Mouse (Mus musculus) heart, adult 2 months (tissue): ENCODE measurements around the gene Tsc22d4. TPM values are rescaled to one million over a fixed set of nuclear protein-coding genes. Genes with fewer than 3 reads are reported as not detected.
A peak's percentile ranks its signal among the peaks of the same experiment; 100 is the strongest.

Experiments used
- DNase-seq, 2 experiments: peaks; one replicate each; pipeline ENCODE4 v3.0.0; 2021
- H3K27ac ChIP-seq: fragments of 200-600 bp; 2 replicates; pipeline ENCODE4 v1.8.1; 2022
- H3K27me3 ChIP-seq: fragments of 200-500 bp; 2 replicates; pipeline ENCODE4 v1.6.1; 2012; ENCODE audit warnings: mild to moderate bottlenecking, low read length, inconsistent platforms, mixed read lengths; ENCODE audit not compliant: control insufficient read depth, insufficient read depth
- H3K36me3 ChIP-seq: fragments of 200-500 bp; 2 replicates; pipeline ENCODE4 v1.6.1; 2012; ENCODE audit warnings: low read length, inconsistent platforms; ENCODE audit not compliant: control insufficient read depth, insufficient read depth
- H3K4me1 ChIP-seq: fragments of 200-500 bp; 2 replicates; pipeline ENCODE4 v1.6.1; 2011; ENCODE audit warnings: low read length; ENCODE audit not compliant: control insufficient read depth, insufficient read depth
- H3K4me3 ChIP-seq: fragments of 200-600 bp; 2 replicates; pipeline ENCODE4 v1.8.1; 2022
- H3K79me2 ChIP-seq: fragments of 200-500 bp; replicated peaks from 2 replicates; pipeline ENCODE4 v1.6.1; 2012; ENCODE audit warnings: mild to moderate bottlenecking, inconsistent platforms, low read length, moderate library complexity, mixed read lengths; ENCODE audit not compliant: control insufficient read depth, insufficient read depth
- H3K9ac ChIP-seq: fragments of 200-500 bp; 2 replicates; pipeline ENCODE4 v1.6.1; 2012; ENCODE audit warnings: low read depth, mild to moderate bottlenecking, control low read depth, inconsistent platforms, low read length, mixed read lengths
- CTCF ChIP-seq: fragments of 200-600 bp; IDR thresholded peaks from 2 replicates; pipeline ENCODE4 v1.8.1; 2022; ENCODE audit warnings: antibody characterized with exemption, mild to moderate bottlenecking, moderate library complexity
- EP300 ChIP-seq: fragments of 200-500 bp; IDR thresholded peaks from 2 replicates; pipeline ENCODE4 v1.6.1; 2011; ENCODE audit warnings: low read depth, low read length, control low read depth; ENCODE audit not compliant: insufficient read depth
- POLR2A ChIP-seq: fragments of 200-500 bp; IDR thresholded peaks from 2 replicates; pipeline ENCODE4 v1.6.1; 2011; ENCODE audit warnings: mild to moderate bottlenecking, low read depth, low read length, control low read depth; ENCODE audit not compliant: insufficient read depth
- WGBS: fragments of 180-500 bp; shearing (Covaris S2); methylation state at CpG from one replicate; pipeline ENCODE4 v1.1.7; 2018; 5-methylcytosine and 5-hydroxymethylcytosine counted together
- intact Hi-C: fragments of 180-260 bp; cut with DNase I; formaldehyde crosslinking; loops from one replicate; pipeline ENCODE4 v1.15.1; 2025
- polyA plus RNA-seq: library from polyadenylated mRNA; depleted of rRNA; stranded (reverse); fragments of >200 nt; gene quantifications from 2 replicates; pipeline ENCODE4 v1.2.3, GENCODE M21; 2012
- total RNA-seq, 2 experiments: library from RNA; stranded (reverse); gene quantifications; 2 replicates each; pipeline ENCODE4 v1.2.3; 2021

Tsc22d4 gene
- total and polyA plus RNA-seq, 3 experiments = 251 to 258 (median 254) TPM

- H3K4me1 ChIP-seq = peaks cover 4% of the 10 kb centered on the region
- WGBS = 79% methylated on average over 5 of the region's 5 CpGs
These were observed 21.7 kb upstream of the Tsc22d4 start for GRCm38 (mm10) chr5:137723840-137724239.

GRCm38 (mm10) chr5:137726767-137727166 lies 18.8 kb upstream of the Tsc22d4 start:
- intact Hi-C loops = no loop called here

More at GRCm38 (mm10) chr5:137723840-137724239, 21.7 kb upstream of the Tsc22d4 start:
- intact Hi-C loops = no loop called here
- no peak for DNase-seq
- Histone ChIP-seq H3K79me2 (no peaks in the 10 kb centered on the region), H3K36me3 (no peaks in the 10 kb centered on the region; the same call in 1 of the 2 replicates), H3K27ac (no peak overlapping the region), H3K9ac (no peak overlapping the region), H3K4me3 (no peak overlapping the region), H3K27me3 (no peaks in the 10 kb centered on the region; the same call in 1 of the 2 replicates)
- TF ChIP-seq CTCF (no peak), POLR2A (no peak), EP300 (no peak)

DNA sequence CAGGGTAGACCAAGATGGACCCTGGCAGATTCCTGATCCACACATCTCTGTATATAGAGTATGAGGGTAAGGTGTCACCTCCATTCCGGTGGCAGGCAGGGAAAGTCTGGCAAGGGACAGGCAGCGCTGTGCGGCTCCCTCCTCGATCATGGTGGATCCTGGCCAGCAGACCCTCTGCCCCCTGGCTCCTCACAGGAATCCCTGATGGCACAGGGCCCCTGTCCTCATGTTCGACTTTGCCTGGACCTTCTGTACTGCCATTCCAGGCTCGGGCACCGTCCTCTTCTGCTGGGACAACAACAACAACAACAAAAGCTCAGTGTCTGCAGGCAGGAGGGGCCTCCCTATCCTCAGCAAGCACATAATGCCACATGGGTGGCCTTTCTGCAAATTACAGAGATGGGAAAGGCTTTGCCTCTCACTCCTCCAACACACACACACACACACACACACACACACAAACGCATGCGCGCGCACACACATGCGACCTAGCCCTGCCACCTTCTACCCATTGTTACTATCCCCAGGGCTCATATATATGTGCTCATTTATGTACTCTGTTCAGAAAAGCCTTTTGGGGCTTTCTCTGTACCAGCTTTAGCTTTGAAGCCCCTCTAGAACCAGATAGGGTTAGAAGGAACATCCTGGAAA lies 11.8 kb upstream of the Tsc22d4 start:
- WGBS = 90% methylated on average over 12 of the region's 12 CpGs
- intact Hi-C loops = no loop called here
- Histone ChIP-seq H3K9ac (no peak overlapping the region), H3K36me3 (no peaks in the 10 kb centered on the region), H3K4me3 (no peak overlapping the region), H3K27me3 (no peaks in the 10 kb centered on the region), H3K4me1 (no peaks in the 10 kb centered on the region), H3K27ac (no peak overlapping the region), H3K79me2 (no peaks in the 10 kb centered on the region)
- TF ChIP-seq EP300 (no peak), CTCF (no peak), POLR2A (no peak)
- DNase-seq = no peak

More at GRCm38 (mm10) chr5:137726767-137727166, 18.8 kb upstream of the Tsc22d4 start:
- TF ChIP-seq POLR2A = no peak
- TF ChIP-seq EP300 = no peak
- TF ChIP-seq CTCF = peak; percentile 36
- WGBS = 62% methylated on average over 6 of the region's 6 CpGs
- no peak for DNase-seq
- no peaks in the 10 kb centered on the region for H3K79me2 ChIP-seq
- H3K4me3 ChIP-seq = no peak overlapping the region
- no peaks in the 10 kb centered on the region for H3K4me1 ChIP-seq
- no peak overlapping the region for H3K9ac ChIP-seq
- H3K27me3 ChIP-seq = no peaks in the 10 kb centered on the region; the same call in 1 of the 2 replicates
- H3K36me3 ChIP-seq = no peaks in the 10 kb centered on the region
- H3K27ac ChIP-seq = no peak overlapping the region

- no peak for TF ChIP-seq POLR2A
- no peak for TF ChIP-seq EP300
- TF ChIP-seq CTCF = no peak
- no peak overlapping the region for H3K27ac ChIP-seq
- no peak overlapping the region for H3K4me3 ChIP-seq
- H3K4me1 ChIP-seq = no peaks in the 10 kb centered on the region
- H3K36me3 ChIP-seq = no peaks in the 10 kb centered on the region
- no peaks in the 10 kb centered on the region for H3K27me3 ChIP-seq
- WGBS = 72% methylated on average over 6 of the region's 6 CpGs
- H3K79me2 ChIP-seq = no peaks in the 10 kb centered on the region
- no peak overlapping the region for H3K9ac ChIP-seq
- DNase-seq = no peak
- intact Hi-C loops = no loop called here
These were observed 11.1 kb upstream of the Tsc22d4 start for GRCm38 (mm10) chr5:137734289-137735061.

GRCm38 (mm10) chr5:137737400-137737940 lies 8.1 kb upstream of the Tsc22d4 start:
- Histone ChIP-seq H3K27me3 (no peaks in the 10 kb centered on the region), H3K79me2 (no peaks in the 10 kb centered on the region), H3K4me1 (no peaks in the 10 kb centered on the region), H3K9ac (no peak overlapping the region), H3K27ac (no peak overlapping the region), H3K4me3 (no peak overlapping the region), H3K36me3 (no peaks in the 10 kb centered on the region)
- 81% methylated on average over 6 of the region's 6 CpGs for WGBS
- no peak for TF ChIP-seq CTCF
- no peak for TF ChIP-seq POLR2A
- TF ChIP-seq EP300 = no peak
- DNase-seq = no peak
- intact Hi-C loops = no loop called here
